Mouse (Mus musculus) MEL (cell line): ENCODE measurements around the gene Prpsap1.

Experiments
- CHD1 ChIP-seq: IDR thresholded peaks from 2 replicates; pipeline ENCODE4 v1.6.1; 2012; ENCODE audit warnings: low read depth, mild to moderate bottlenecking, inconsistent platforms, low read length, improper control_type of control experiment
- CHD2 ChIP-seq: IDR thresholded peaks from 2 replicates; pipeline ENCODE4 v1.6.1; 2011; ENCODE audit warnings: low read length, improper control_type of control experiment
- CTCF ChIP-seq, 3 experiments: IDR thresholded peaks in 2 of 3; conservative IDR thresholded peaks in 1 of 3; 2 replicates each; pipeline ENCODE4 v1.5.1; 2011 to 2012; ENCODE audit warnings: low read length in 3 of 3, low read depth in 2 of 3, mild to moderate bottlenecking in 2 of 3, improper control_type of control experiment in 1 of 3, inconsistent platforms in 1 of 3, mixed read lengths in 1 of 3, moderate library complexity in 1 of 3; ENCODE audit not compliant: control insufficient read depth in 1 of 3, insufficient read depth in 1 of 3, poor library complexity in 1 of 3, severe bottlenecking in 1 of 3
- E2F4 ChIP-seq: IDR thresholded peaks from 2 replicates; pipeline ENCODE4 v1.6.1; 2011; ENCODE audit warnings: low read depth, low read length, improper control_type of control experiment, borderline replicate concordance
- EP300 ChIP-seq, 2 experiments: IDR thresholded peaks; 2 replicates each; pipeline ENCODE4 v1.6.1; 2011; ENCODE audit warnings: improper control_type of control experiment in 2 of 2, low read length in 2 of 2, low read depth in 1 of 2, mild to moderate bottlenecking in 1 of 2
- GATA1 ChIP-seq: IDR thresholded peaks from 2 replicates; pipeline ENCODE4 v1.6.1; 2011; ENCODE audit warnings: low read depth, low read length, improper control_type of control experiment
- KAT2A ChIP-seq: conservative IDR thresholded peaks from 2 replicates; pipeline ENCODE4 v1.6.1; 2012; ENCODE audit warnings: low read depth, low read length, improper control_type of control experiment, inconsistent platforms
- MXI1 ChIP-seq: IDR thresholded peaks from 2 replicates; pipeline ENCODE4 v1.6.1; 2011; ENCODE audit warnings: mild to moderate bottlenecking, low read depth, low read length, improper control_type of control experiment
- NELFE ChIP-seq: IDR thresholded peaks from 2 replicates; pipeline ENCODE4 v1.6.1; 2011; ENCODE audit warnings: low read depth, low read length, improper control_type of control experiment
- POLR2A ChIP-seq, 2 experiments: IDR thresholded peaks; 2 replicates each; pipeline ENCODE4 v1.6.1; 2011 to 2012; ENCODE audit warnings: low read length in 2 of 2, mild to moderate bottlenecking in 2 of 2, control low read depth in 1 of 2, improper control_type of control experiment in 1 of 2, low read depth in 1 of 2, moderate library complexity in 1 of 2; ENCODE audit not compliant: control insufficient read depth in 1 of 2, insufficient read depth in 1 of 2, poor library complexity in 1 of 2
- SMC3 ChIP-seq: IDR thresholded peaks from 2 replicates; pipeline ENCODE4 v1.6.1; 2011; ENCODE audit warnings: low read depth, low read length, improper control_type of control experiment
- USF1 ChIP-seq: IDR thresholded peaks from 2 replicates; pipeline ENCODE4 v1.6.1; 2014; ENCODE audit warnings: low read depth, mild to moderate bottlenecking, inconsistent platforms, low read length, improper control_type of control experiment, moderate library complexity

DNA sequence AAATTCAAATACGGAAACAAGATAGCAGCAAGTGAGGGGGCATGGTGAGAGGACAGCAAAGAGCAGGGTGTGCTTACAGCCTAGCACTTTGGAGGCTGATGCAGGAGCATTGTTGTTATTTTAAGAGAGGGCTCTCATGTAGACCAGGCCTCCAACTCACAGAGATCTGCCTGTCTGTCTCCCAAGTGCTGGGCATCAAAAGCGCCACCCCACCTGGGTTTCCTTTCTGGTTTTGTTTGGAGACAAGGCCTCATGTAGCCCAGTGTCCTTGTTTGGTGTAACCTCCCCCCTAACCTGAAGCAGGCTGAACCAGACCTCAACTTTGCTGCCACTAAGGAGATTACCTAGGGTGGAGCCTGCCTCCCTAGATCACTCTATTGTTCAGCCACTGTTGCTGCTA is 71.4 kb downstream of the Prpsap1 start:
- TF ChIP-seq CTCF (IDR thresholded peaks at IDR 0.05 in 2 of 3, conservative IDR thresholded peaks at IDR 0.05 in 1 of 3; ENCODE audit: control insufficient read depth in 1 of 3, insufficient read depth in 1 of 3, low read depth in 2 of 3, low read length in 3 of 3, poor library complexity in 1 of 3, severe bottlenecking in 1 of 3) = no peak
- no peak for TF ChIP-seq EP300 (IDR thresholded peaks at IDR 0.05; ENCODE audit: low read depth in 1 of 2, low read length in 2 of 2)
- TF ChIP-seq GATA1 = no peak
- TF ChIP-seq USF1 = no peak
- no peak for TF ChIP-seq NELFE
- TF ChIP-seq MXI1 = no peak
- no peak for TF ChIP-seq CHD1
- TF ChIP-seq POLR2A (IDR thresholded peaks at IDR 0.05; ENCODE audit: control insufficient read depth in 1 of 2, insufficient read depth in 1 of 2, low read depth in 1 of 2, low read length in 2 of 2, poor library complexity in 1 of 2) = no peak
- TF ChIP-seq CHD2 = no peak
- TF ChIP-seq E2F4 = no peak
- no peak for TF ChIP-seq SMC3
- no peak for TF ChIP-seq KAT2A
